Mouse (Mus musculus) urinary bladder, postnatal 10 days (tissue): ENCODE measurements around the gene Irgq.
"Not testable (repeated sequence)": the region's sequence is repeated elsewhere in the genome, so short reads cannot be mapped to it uniquely, and the experiment has no call there.

Source experiments
- DNase-seq: peaks from one replicate; pipeline ENCODE4 v3.0.0; 2022; ENCODE audit warnings: low spot score

Gene Irgq

GRCm38 (mm10) chr7:24530062-24530931 lies at the start of gene Irgq:
TSS of gene Irgq (plus strand) at chr7:24530689.
- DNase-seq = peak; percentile 97

- no peak for DNase-seq
Measured at GRCm38 (mm10) chr7:24480986-24481473, 49.5 kb upstream of the Irgq start.

- peak; percentile 36 for DNase-seq
Measured at GRCm38 (mm10) chr7:24481474-24482207, 48.8 kb upstream of the Irgq start, which contains the start of gene Cadm4. TSS of gene Cadm4 (plus strand) at chr7:24482023.

GRCm38 (mm10) chr7:24482208-24483020 lies 48.1 kb upstream of the Irgq start:
- DNase-seq = no peak

- DNase-seq = not testable (repeated sequence)
Measured at GRCm38 (mm10) chr7:24483291-24483690, 47.2 kb upstream of the Irgq start.

- DNase-seq = no peak
Measured at GRCm38 (mm10) chr7:24485481-24485880, 45.0 kb upstream of the Irgq start.

GRCm38 (mm10) chr7:24486654-24487130 lies 43.8 kb upstream of the Irgq start:
- no peak for DNase-seq

GRCm38 (mm10) chr7:24487403-24487802 lies 43.1 kb upstream of the Irgq start:
- no peak for DNase-seq

GRCm38 (mm10) chr7:24488303-24488702 lies 42.2 kb upstream of the Irgq start:
- no peak for DNase-seq

- DNase-seq = no peak
Measured at GRCm38 (mm10) chr7:24499856-24500577, 30.5 kb upstream of the Irgq start.

GRCm38 (mm10) chr7:24500929-24501328 lies 29.6 kb upstream of the Irgq start:
- no peak for DNase-seq

- no peak for DNase-seq
Measured at GRCm38 (mm10) chr7:24501492-24501891, 29.0 kb upstream of the Irgq start.

- no peak for DNase-seq
Measured at GRCm38 (mm10) chr7:24504004-24504403, 26.5 kb upstream of the Irgq start.

GRCm38 (mm10) chr7:24504868-24505267 lies 25.6 kb upstream of the Irgq start:
- DNase-seq = no peak

- no peak for DNase-seq
Measured at GRCm38 (mm10) chr7:24505447-24506064, 24.9 kb upstream of the Irgq start.

GRCm38 (mm10) chr7:24506065-24506459 lies 24.4 kb upstream of the Irgq start:
- no peak for DNase-seq

GRCm38 (mm10) chr7:24506476-24506837 lies 24.0 kb upstream of the Irgq start:
- DNase-seq = no peak

GRCm38 (mm10) chr7:24506838-24507725 lies 23.4 kb upstream of the Irgq start, which contains the start of gene Zfp428:
TSS of gene Zfp428 (plus strand) at chr7:24507006.
- DNase-seq = peak; percentile 54

- DNase-seq = no peak
Measured at GRCm38 (mm10) chr7:24507726-24508114, 22.8 kb upstream of the Irgq start.

GRCm38 (mm10) chr7:24512355-24512754 lies 18.1 kb upstream of the Irgq start, which contains the start of gene AC161166.1:
TSS of gene AC161166.1 (minus strand) at chr7:24512455.
- DNase-seq = no peak
